14 mouse cellular contexts compared by ENCODE assay signal in genomic region chr3:132037670-132038069, GRCm38 (mm10). TPM values are rescaled to one million over a fixed set of nuclear protein-coding genes. Genes with fewer than 3 reads are reported as not detected.
DNase-seq lines count a peak whose midpoint lies in the region; ATAC-seq and TF ChIP-seq lines count a peak whose summit lies in the region.
"Had no signal": no experiment of that assay in that cellular context is flagged by ENCODE, and none has a peak within 500 bp of the region (broad histone marks: within the 10 kb centered on the region; RNA-seq: fewer than 3 reads in every experiment).

No protein-coding gene starts in this region.

- peak; percentile 57; the same call in 1 of the 2 replicates for ATAC-seq in forebrain, embryonic 15.5 days (replicated peaks)
- peak; percentile 40 for ATAC-seq in forebrain, postnatal 0 days

- H3K4me3 ChIP-seq in forebrain, embryonic 15.5 days = no peak overlapping the region
- H3K4me3 ChIP-seq in forebrain, embryonic 10.5 days = no peak overlapping the region
- H3K4me3 ChIP-seq in forebrain, postnatal 0 days (ENCODE audit: low read depth, low read length) = no peak overlapping the region
- H3K4me3 ChIP-seq: lung, embryonic 15.5 days; midbrain, embryonic 12.5 days; neural tube, embryonic 13.5 days had no signal

- no peaks in the 10 kb centered on the region for H3K27me3 ChIP-seq in forebrain, embryonic 15.5 days
- H3K27me3 ChIP-seq in forebrain, embryonic 10.5 days (ENCODE audit: poor library complexity, severe bottlenecking) = no peaks in the 10 kb centered on the region
- no peaks in the 10 kb centered on the region for H3K27me3 ChIP-seq in forebrain, postnatal 0 days (ENCODE audit: insufficient read depth, low read length)
- H3K27me3 ChIP-seq: lung, embryonic 15.5 days; midbrain, embryonic 12.5 days; neural tube, embryonic 13.5 days had no signal

- 43% methylated on average over 10 of the region's 10 CpGs for WGBS in forebrain, embryonic 15.5 days
- 60% methylated on average over 10 of the region's 10 CpGs for WGBS in forebrain, embryonic 10.5 days
- WGBS in forebrain, postnatal 0 days = 37% methylated on average over 10 of the region's 10 CpGs

- no peaks in the 10 kb centered on the region for H3K9me3 ChIP-seq in forebrain, embryonic 15.5 days
- no peaks in the 10 kb centered on the region for H3K9me3 ChIP-seq in forebrain, embryonic 10.5 days
- no peaks in the 10 kb centered on the region for H3K9me3 ChIP-seq in forebrain, postnatal 0 days (ENCODE audit: low read length)
- H3K9me3 ChIP-seq: lung, embryonic 15.5 days; midbrain, embryonic 12.5 days; neural tube, embryonic 13.5 days had no signal

- no peak overlapping the region for H3K4me2 ChIP-seq in forebrain, embryonic 15.5 days (replicated peaks)
- no peak overlapping the region for H3K4me2 ChIP-seq in forebrain, postnatal 0 days (ENCODE audit: low read depth)
- H3K4me2 ChIP-seq: lung, embryonic 15.5 days; midbrain, embryonic 12.5 days; neural tube, embryonic 13.5 days had no signal

- no peak overlapping the region for H3K27ac ChIP-seq in forebrain, embryonic 15.5 days (replicated peaks)
- H3K27ac ChIP-seq in forebrain, embryonic 10.5 days = no peak overlapping the region
- H3K27ac ChIP-seq in forebrain, postnatal 0 days (ENCODE audit: low read depth, low read length) = no peak overlapping the region
- H3K27ac ChIP-seq: lung, embryonic 15.5 days; midbrain, embryonic 12.5 days; neural tube, embryonic 13.5 days had no signal

- DNase-seq in forebrain, embryonic 10.5 days (ENCODE audit: extremely low spot score, low spot score) = no peak
- DNase-seq in retina, postnatal 1 day = peak; percentile 15
- DNase-seq in retina, embryonic 14.5 days (ENCODE audit: low spot score) = no peak
- DNase-seq in forebrain, postnatal 0 days = no peak
- no peak for DNase-seq in thymus, postnatal 36 days
- DNase-seq in testis, postnatal 10 days (ENCODE audit: low spot score) = no peak
- no peak for DNase-seq in spleen, postnatal 4 days (ENCODE audit: low spot score in 2 of 2)
- DNase-seq: gastrocnemius, postnatal 36 days; right cerebral cortex, postnatal 4 days; thymus, adult 2 months had no signal

- no peak for TF ChIP-seq CTCF in forebrain, postnatal 0 days (IDR thresholded peaks at IDR 0.05; ENCODE audit: low read depth)

- H3K36me3 ChIP-seq in forebrain, embryonic 15.5 days = no peaks in the 10 kb centered on the region
- H3K36me3 ChIP-seq in forebrain, embryonic 10.5 days (replicated peaks) = no peaks in the 10 kb centered on the region
- no peaks in the 10 kb centered on the region for H3K36me3 ChIP-seq in forebrain, postnatal 0 days (ENCODE audit: insufficient read depth)
- H3K36me3 ChIP-seq: lung, embryonic 15.5 days; midbrain, embryonic 12.5 days; neural tube, embryonic 13.5 days had no signal

- H3K4me1 ChIP-seq in forebrain, embryonic 15.5 days = peaks cover 3% of the 10 kb centered on the region; the same call in 1 of the 2 replicates
- peaks cover 20% of the 10 kb centered on the region for H3K4me1 ChIP-seq in forebrain, embryonic 10.5 days
- 0 out of 2 replicates have a peak, but pooled peaks cover 7% of the 10 kb centered on the region for H3K4me1 ChIP-seq in forebrain, postnatal 0 days (ENCODE audit: insufficient read depth)
- H3K4me1 ChIP-seq: midbrain, embryonic 12.5 days had no signal

- H3K9ac ChIP-seq in forebrain, embryonic 15.5 days (replicated peaks) = no peak overlapping the region
- no peak overlapping the region for H3K9ac ChIP-seq in forebrain, postnatal 0 days
- H3K9ac ChIP-seq: lung, embryonic 15.5 days; midbrain, embryonic 12.5 days; neural tube, embryonic 13.5 days had no signal

RNA-seq across cellular contexts. Expression of gene Dkk2, which starts 47.4 kb away (rescaled TPM):
- 1.3 and 1.8 TPM in 2 replicates for polyA plus RNA-seq in forebrain, embryonic 15.5 days (2015; fragmentation: Nextera tagmentation; extraction: Ambion mirVana)
- 2.9 and 4.2 TPM in 2 replicates for polyA plus RNA-seq in forebrain, embryonic 10.5 days (2016; fragmentation: Nextera tagmentation; extraction: Ambion mirVana)
- 1.5 and 2.4 TPM in 2 replicates for total RNA-seq in forebrain, postnatal 0 days (2014; rRNA removed)
- 0.73 and 1.2 TPM in 2 replicates for polyA plus RNA-seq in forebrain, postnatal 0 days (2015; fragmentation: Nextera tagmentation; extraction: Ambion mirVana)
